Mouse (Mus musculus) bone marrow macrophage, adult 2 months (primary cell): ENCODE results near the gene Immp1l.

Experiments used
- CTCF ChIP-seq: IDR thresholded peaks from 2 replicates; pipeline ENCODE4 v1.5.1; 2012; ENCODE audit warnings: low read depth, mild to moderate bottlenecking, low read length, moderate library complexity
- POLR2A ChIP-seq: IDR thresholded peaks from 2 replicates; pipeline ENCODE4 v1.6.1; 2012; ENCODE audit warnings: mild to moderate bottlenecking, low read depth, low read length, borderline replicate concordance

- TF ChIP-seq POLR2A (no peak), CTCF (peak; percentile 6; the same call in 1 of the 2 replicates)
Observed at GRCm38 (mm10) chr2:105904757-105905146, 314 bp downstream of the Immp1l start.
